Mouse (Mus musculus): Measurements from ENCODE around the gene Ubac2.
"Not testable (repeated sequence)": the region's sequence is repeated elsewhere in the genome, so short reads cannot be mapped to it uniquely, and the experiment has no call there.

Ubac2 gene

GRCm38 (mm10) chr14:121878176-121878858 is at the start of gene Ubac2:
TSS of gene Ubac2 (plus strand) at chr14:121878620.
- DNase-seq (ENCODE audit: low spot score in 2 of 2) = peak; percentile 94 to 96

DNA sequence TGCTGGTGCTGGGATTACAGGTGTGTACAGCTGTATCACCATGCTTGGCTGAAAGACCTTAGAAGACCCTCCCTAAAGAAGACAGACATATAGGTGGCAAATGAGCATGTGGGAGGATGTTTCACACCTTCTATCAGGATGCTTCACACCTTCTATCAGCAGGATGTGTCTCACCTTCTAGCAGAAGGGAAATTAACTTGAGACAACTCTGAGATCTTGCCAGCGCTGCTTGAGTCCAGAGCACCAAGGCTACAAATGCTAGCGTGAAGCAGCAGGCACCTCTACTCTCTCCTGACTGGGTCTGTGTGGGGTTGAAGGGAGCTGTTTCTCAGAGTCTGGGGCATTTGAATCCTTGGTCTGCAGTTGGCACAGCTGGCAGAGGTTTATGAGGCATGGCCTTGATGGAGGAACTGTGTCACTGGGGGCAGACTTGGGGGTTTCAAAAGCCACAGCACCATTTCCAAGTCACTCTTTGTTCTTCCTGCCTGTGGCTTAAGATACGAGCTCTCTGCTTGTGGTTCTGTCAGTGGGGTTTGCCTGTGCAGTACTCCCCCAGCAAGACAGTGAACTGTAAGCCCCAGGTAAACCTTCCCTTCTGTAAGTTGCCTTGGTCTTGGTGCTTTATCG is 48.5 kb upstream of the Ubac2 start:
- no peak for DNase-seq (ENCODE audit: low spot score in 2 of 2)

- DNase-seq (ENCODE audit: low spot score in 2 of 2) = no peak
These were observed 45.4 kb upstream of the Ubac2 start for GRCm38 (mm10) chr14:121833001-121833520.

GRCm38 (mm10) chr14:121838161-121838560 is 40.3 kb upstream of the Ubac2 start:
- no peak for DNase-seq (ENCODE audit: low spot score in 2 of 2)

DNA sequence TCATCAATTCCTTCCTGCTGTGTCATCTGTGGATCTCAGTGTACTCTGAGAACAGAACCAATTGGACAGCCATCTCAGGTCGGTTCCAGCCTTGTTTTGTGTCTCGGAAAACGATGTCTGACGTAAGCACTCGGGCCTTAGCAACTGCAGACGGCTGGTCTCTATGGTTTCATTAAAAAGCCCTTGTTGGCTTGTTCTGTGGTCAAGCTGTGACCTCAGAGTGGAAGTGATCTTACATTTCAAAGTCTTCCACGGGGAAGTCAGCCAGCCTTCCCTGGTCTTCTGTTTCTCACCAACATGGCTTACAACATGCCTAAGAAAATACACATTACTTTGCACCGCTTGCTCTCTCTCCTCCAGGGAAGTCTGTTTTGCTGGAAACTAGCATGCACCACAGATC is 38.2 kb upstream of the Ubac2 start:
- no peak for DNase-seq (ENCODE audit: low spot score in 2 of 2)

DNA sequence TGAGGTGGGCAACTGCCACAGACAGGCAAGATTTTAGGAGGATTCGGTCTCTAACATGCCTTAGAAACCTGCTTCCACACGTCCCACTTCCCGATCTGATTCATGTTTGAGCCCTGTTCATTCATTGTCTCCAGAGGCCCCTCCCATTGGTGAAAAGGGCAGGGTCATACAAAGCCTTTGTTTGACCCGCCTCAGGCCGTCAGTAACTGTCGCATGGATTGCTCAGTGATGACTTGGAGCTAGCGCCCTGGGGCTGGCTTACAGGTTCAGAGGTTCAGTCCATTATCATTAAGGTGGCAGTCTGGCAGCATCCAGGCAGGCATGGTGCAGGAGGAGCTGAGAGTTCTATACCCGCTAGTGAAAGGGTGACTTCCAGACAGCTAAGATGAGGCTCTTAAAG is 33.9 kb upstream of the Ubac2 start:
- DNase-seq (ENCODE audit: low spot score in 2 of 2) = no peak

DNA sequence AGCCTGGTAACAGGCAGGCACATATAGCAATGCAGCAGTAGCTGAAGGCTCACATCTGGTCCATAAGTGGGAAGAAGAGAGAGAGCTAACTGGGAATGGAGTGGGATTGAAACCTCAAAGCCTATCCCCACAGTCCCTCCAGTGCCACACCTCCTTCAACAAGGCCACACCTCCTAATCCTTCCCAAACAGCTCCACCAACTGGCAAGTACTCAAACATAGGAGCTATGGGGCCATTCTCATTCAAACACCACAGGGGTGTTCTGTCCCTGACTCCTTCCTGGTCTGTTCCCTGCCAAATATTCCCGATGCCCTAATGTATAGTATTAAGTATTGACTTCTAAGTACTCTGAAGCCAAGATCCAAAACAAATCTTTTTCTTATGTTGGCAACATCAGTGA is 27.2 kb upstream of the Ubac2 start:
- DNase-seq (ENCODE audit: low spot score in 2 of 2) = no peak

GRCm38 (mm10) chr14:121852531-121852930 is 25.9 kb upstream of the Ubac2 start:
- no peak for DNase-seq (ENCODE audit: low spot score in 2 of 2)

DNA sequence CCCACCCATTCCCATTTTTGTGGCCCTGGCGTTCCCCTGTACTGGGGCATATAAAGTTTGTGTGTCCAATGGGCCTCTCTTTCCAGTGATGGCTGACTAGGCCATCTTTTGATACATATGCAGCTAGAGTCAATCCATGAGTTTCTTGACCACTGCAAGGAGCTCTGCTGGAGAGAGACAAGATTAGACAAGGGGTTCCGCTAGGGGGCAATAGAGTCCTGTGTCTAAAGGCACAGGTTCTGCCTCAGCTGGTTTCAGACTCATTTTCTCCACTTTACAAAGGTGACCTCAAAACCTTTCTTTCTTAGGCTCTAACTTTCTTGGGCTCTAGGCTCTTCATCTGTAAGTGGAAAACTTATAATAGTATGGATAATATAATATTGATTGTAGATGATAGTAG is 13.3 kb upstream of the Ubac2 start:
- peak; percentile 31 to 75 for DNase-seq (ENCODE audit: low spot score in 2 of 2)

- no peak for DNase-seq (ENCODE audit: low spot score in 2 of 2)
These were observed 11.8 kb upstream of the Ubac2 start for GRCm38 (mm10) chr14:121866574-121866973.

DNA sequence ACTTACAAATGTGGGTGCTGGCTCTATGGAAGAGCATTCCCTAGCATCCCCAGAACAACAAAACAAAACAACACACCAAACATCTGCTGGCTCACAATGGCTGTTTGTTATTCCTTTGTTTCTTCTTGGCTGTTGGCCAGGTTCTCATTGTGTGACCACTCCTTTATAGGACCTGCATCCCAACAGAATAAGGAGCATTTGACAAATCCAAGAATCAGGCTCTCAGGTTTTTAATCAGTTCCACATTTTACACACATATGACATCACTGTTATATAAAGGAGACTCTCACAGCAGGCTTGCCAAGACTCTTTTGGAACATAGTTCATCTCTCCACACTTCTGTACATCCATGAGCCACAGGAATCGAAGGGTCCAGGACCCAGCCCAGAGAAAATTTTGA is 9.3 kb upstream of the Ubac2 start:
- DNase-seq (ENCODE audit: low spot score in 2 of 2) = no peak

GRCm38 (mm10) chr14:121872760-121873159 is 5.7 kb upstream of the Ubac2 start:
- no peak for DNase-seq (ENCODE audit: low spot score in 2 of 2)

GRCm38 (mm10) chr14:121873172-121873571 is 5.2 kb upstream of the Ubac2 start:
- DNase-seq (ENCODE audit: low spot score in 2 of 2) = no peak

DNA sequence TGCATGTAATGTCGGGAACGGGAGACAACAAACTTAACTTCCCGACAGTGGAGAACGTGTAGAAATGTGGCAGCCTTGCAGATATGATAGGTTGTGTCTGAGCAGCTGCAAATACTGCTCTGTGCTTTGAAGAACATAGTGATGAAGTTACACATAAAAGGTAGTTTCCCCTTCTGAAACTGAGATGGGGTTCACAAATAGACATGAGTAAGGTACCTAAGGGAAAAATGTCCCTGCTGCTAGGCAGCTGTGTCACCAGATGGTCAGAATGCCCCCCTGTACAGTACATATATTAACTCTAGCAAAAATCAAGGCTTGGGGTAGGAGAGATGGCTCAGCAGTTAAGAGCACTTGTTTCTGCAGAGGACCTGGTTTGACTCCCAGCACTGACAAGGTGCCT is 4.8 kb upstream of the Ubac2 start:
- no peak for DNase-seq (ENCODE audit: low spot score in 2 of 2)

DNA sequence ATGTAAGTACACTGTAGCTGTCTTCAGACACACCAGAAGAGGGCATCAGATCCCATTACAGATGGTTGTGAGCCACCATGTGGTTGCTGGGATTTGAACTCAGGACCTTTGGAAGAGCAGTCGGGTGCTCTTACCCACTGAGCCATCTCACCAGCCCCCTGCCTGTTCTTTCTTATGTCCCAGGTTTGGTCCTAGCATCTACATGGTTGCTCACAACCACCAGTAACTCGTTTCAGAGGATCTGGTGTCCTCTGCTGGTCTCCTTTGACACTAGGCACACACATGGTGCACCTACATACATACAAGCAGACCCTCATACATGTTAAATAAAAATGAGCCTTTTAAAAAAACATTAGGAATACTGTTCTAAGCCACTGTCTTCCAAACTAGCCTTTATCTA is 2.2 kb upstream of the Ubac2 start:
- DNase-seq (ENCODE audit: low spot score in 2 of 2) = not testable (repeated sequence)

DNA sequence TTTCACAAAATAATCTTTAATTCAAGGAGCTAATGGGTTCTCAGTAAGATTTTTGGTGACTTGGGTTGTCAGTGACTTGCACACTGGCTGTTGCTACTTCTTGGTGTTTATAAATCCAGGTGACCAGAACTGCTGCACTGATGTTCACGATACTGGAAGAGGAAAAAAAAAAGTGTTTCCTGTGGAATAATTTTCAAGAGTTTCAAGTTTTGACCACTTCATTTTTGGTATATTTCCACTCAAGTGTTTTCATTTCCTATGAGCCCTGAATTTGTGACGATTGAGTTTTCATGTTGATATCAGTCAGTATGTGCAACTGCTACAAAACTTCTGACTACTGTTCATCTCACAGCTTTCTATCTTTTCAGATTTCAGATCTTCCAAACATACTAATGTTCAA is 1.6 kb upstream of the Ubac2 start:
- no peak for DNase-seq (ENCODE audit: low spot score in 2 of 2)

DNA sequence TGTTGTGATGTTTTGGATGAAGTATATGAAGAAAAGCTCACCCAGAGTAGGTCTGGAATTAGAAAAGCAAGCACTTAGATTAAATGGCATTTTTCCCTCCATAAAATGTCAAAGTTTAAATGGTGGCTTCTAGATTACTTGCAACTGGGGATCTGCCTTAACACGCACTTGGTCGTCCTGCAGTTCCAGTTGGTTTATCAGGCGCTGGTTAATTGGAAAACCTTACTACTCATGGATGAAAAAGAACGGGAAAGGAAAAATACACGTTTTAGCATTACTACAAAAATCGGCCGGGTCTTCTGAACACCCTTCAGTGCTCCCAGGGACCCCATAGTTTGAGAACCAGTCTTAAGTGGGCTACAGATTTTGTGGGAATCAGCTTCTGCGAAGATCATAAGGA is 780 bp upstream of the Ubac2 start:
- DNase-seq (ENCODE audit: low spot score in 2 of 2) = no peak

DNA sequence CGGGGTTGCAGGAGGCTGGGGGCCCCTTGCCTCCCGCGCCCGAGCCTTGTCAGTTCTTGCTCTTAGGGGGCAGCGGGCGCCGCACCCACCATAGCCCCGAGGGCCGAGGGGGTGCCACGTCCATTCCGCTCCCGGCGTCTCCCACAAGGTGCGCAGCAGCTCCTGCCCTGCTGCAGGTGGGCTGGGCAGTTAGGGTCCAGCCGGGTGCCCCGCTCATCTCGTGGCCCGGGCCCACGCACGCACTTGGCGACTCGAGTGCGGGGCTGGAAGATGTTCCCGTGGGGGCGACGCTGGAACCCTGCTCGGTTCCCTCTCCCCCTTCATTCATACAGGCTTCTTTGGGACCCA is 413 bp downstream of the Ubac2 start:
- DNase-seq (ENCODE audit: low spot score in 2 of 2) = peak in 1 of 2 experiments; percentile 33

GRCm38 (mm10) chr14:121879266-121879840 is 933 bp downstream of the Ubac2 start:
- DNase-seq (ENCODE audit: low spot score in 2 of 2) = no peak

GRCm38 (mm10) chr14:121881211-121881610 is 2.8 kb downstream of the Ubac2 start:
- DNase-seq (ENCODE audit: low spot score in 2 of 2) = no peak

DNA sequence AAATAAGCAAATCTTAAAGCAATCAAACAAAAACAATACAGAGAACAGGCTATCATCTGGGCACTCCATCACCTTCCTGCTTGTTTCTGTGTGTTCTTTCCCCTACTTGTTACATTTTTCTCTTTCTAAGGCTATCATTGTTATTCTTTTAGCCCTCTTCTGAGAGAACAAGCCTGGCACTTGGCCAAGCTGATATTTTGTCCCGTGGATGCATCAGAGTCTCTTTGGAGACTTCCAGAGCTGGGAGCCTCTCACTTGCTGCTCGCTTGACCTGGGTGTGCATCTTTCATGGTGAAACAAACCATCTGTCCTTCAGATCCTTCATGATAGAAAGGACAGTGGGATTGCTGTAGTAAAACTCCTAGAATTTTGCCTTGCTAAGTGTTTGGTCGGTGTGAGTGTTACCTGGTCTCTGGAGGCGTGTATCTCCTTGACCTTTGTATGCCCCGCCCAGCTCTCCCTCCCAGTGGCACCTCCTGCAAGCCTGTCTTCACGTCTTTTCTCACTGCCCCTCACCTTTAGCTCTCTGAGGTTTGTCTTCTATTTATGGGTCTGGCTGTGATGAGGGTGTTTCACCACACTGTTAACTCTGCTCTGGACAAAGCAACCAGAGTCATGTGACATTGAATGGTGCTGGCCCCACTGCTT is 5.9 kb downstream of the Ubac2 start:
- no peak for DNase-seq (ENCODE audit: low spot score in 2 of 2)

DNA sequence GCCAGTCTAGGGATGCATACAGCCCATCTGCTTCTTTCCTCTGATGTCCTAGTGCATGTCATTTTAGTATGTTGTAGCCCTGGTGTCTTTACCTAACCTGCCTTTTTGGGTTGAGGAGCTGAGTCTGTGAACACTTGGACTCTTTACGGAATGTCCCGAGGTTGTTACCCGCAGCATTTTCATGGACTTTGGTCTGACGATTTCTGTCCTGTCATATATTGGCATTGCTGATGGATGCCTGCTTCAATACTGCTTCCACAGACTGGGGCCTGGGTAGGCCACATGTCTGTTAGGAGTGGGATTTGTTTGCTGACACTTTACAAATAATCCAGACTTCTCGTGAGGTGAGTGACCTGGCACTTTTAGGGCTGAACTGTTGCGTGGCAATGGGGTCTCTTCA is 15.3 kb downstream of the Ubac2 start:
- DNase-seq (ENCODE audit: low spot score in 2 of 2) = no peak
